Mouse (Mus musculus) limb, embryonic 14.5 days (tissue): Measurements from ENCODE around the gene Car11. TPM values are rescaled to one million over a fixed set of nuclear protein-coding genes. Genes with fewer than 3 reads are reported as not detected.

Source experiments
- ATAC-seq: fragments of 200-750 bp; cut with Nextera tagmentation; 2 replicates; pipeline ENCODE4 v1.8.0; 2017; ENCODE audit warnings: low read depth, moderate number of reproducible peaks, moderate TSS enrichment; ENCODE audit not compliant: low FRiP score
- DNase-seq: peaks from one replicate; pipeline ENCODE4 v3.0.0-alpha.2; 2015; ENCODE audit warnings: low spot score
- H3K27ac ChIP-seq: fragments of 300-500 bp; sonication (generic); replicated peaks from 2 replicates; pipeline ENCODE4 v1.5.1; 2014; ENCODE audit warnings: low read depth, mild to moderate bottlenecking, low read length, moderate library complexity, mixed read lengths
- H3K27me3 ChIP-seq: fragments of 300-500 bp; sonication (generic); 2 replicates; pipeline ENCODE4 v1.6.1; 2014; ENCODE audit warnings: low read length, mixed read lengths; ENCODE audit not compliant: control insufficient read depth, insufficient read depth
- H3K36me3 ChIP-seq: fragments of 300-500 bp; sonication (generic); 2 replicates; pipeline ENCODE4 v1.6.1; 2014; ENCODE audit warnings: mild to moderate bottlenecking, low read length, moderate library complexity, mixed read lengths; ENCODE audit not compliant: control insufficient read depth, insufficient read depth
- H3K4me1 ChIP-seq: fragments of 300-500 bp; sonication (generic); 2 replicates; pipeline ENCODE4 v1.6.1; 2014; ENCODE audit warnings: antibody characterized with exemption, low read length, mixed read lengths; ENCODE audit not compliant: control insufficient read depth, insufficient read depth
- H3K4me2 ChIP-seq: fragments of 300-500 bp; sonication (generic); replicated peaks from 2 replicates; pipeline ENCODE4 v1.6.1; 2014; ENCODE audit warnings: low read depth, mild to moderate bottlenecking, low read length, moderate library complexity; ENCODE audit not compliant: severe bottlenecking
- H3K4me3 ChIP-seq: fragments of 300-500 bp; sonication (generic); replicated peaks from 2 replicates; pipeline ENCODE4 v1.5.1; 2014; ENCODE audit warnings: low read length
- H3K9ac ChIP-seq: fragments of 300-500 bp; sonication (generic); 2 replicates; pipeline ENCODE4 v1.6.1; 2014; ENCODE audit warnings: mild to moderate bottlenecking, low read depth, low read length, moderate library complexity; ENCODE audit not compliant: severe bottlenecking
- H3K9me3 ChIP-seq: fragments of 300-500 bp; sonication (generic); 2 replicates; pipeline ENCODE4 v1.6.1; 2016; ENCODE audit warnings: low read length; ENCODE audit not compliant: control insufficient read depth
- POLR2A ChIP-seq: fragments of 200-500 bp; IDR thresholded peaks from 2 replicates; pipeline ENCODE4 v1.8.0; 2012; ENCODE audit warnings: inconsistent platforms, mild to moderate bottlenecking, moderate library complexity, borderline replicate concordance; ENCODE audit not compliant: insufficient read depth, insufficient read length; ENCODE audit errors: extremely low read depth
- WGBS: fragments of 180-500 bp; shearing (Covaris S2); extraction: QIAGEN DNeasy Blood & Tissue Kit; methylation state at CpG from one replicate; pipeline ENCODE4 v1.1.7; 2014; 5-methylcytosine and 5-hydroxymethylcytosine counted together
- polyA plus RNA-seq, 2 experiments: library from polyadenylated mRNA; depleted of rRNA in 1 of 2; stranded (reverse) in 1 of 2; unstranded in 1 of 2; fragments of >200 nt; fragmentation: Nextera tagmentation in 1 of 2; extraction: Ambion mirVana in 1 of 2; gene quantifications; 2 replicates each; pipeline versions ENCODE4 v1.2.1 to v1.2.3; 2012 to 2014

Car11 gene
- polyA plus RNA-seq, 2 experiments, result 9.5 to 34.1 TPM

- TF ChIP-seq POLR2A, result no peak
- no peak for DNase-seq
- Histone ChIP-seq H3K4me2 (peak overlapping the region; percentile 89), H3K27me3 (no peaks in the 10 kb centered on the region), H3K36me3 (peaks cover 55% of the 10 kb centered on the region), H3K9me3 (no peaks in the 10 kb centered on the region), H3K9ac (peak overlapping the region; percentile 96), H3K27ac (no peak overlapping the region), H3K4me1 (peaks cover 29% of the 10 kb centered on the region), H3K4me3 (peak overlapping the region; percentile 77)
- ATAC-seq, result no peak
- WGBS, result 81% methylated on average over 10 of the region's 10 CpGs
Measured at GRCm38 (mm10) chr7:45719180-45719579, 19.5 kb downstream of the Car11 start.

- 90% methylated on average over 15 of the region's 16 CpGs for WGBS
- Histone ChIP-seq H3K27ac (no peak overlapping the region), H3K4me1 (peaks cover 24% of the 10 kb centered on the region), H3K4me2 (peak overlapping the region; percentile 89; the same call in 1 of the 2 replicates), H3K36me3 (peaks cover 62% of the 10 kb centered on the region), H3K9ac (0 out of 2 replicates have a peak overlapping the region, but pooled peaks have one; percentile 96), H3K27me3 (no peaks in the 10 kb centered on the region), H3K9me3 (no peaks in the 10 kb centered on the region), H3K4me3 (peak overlapping the region; percentile 77; the same call in 1 of the 2 replicates)
- ATAC-seq, result no peak
- no peak for TF ChIP-seq POLR2A
- DNase-seq, result no peak
Measured at GRCm38 (mm10) chr7:45719738-45720412, 20.2 kb downstream of the Car11 start.

DNA sequence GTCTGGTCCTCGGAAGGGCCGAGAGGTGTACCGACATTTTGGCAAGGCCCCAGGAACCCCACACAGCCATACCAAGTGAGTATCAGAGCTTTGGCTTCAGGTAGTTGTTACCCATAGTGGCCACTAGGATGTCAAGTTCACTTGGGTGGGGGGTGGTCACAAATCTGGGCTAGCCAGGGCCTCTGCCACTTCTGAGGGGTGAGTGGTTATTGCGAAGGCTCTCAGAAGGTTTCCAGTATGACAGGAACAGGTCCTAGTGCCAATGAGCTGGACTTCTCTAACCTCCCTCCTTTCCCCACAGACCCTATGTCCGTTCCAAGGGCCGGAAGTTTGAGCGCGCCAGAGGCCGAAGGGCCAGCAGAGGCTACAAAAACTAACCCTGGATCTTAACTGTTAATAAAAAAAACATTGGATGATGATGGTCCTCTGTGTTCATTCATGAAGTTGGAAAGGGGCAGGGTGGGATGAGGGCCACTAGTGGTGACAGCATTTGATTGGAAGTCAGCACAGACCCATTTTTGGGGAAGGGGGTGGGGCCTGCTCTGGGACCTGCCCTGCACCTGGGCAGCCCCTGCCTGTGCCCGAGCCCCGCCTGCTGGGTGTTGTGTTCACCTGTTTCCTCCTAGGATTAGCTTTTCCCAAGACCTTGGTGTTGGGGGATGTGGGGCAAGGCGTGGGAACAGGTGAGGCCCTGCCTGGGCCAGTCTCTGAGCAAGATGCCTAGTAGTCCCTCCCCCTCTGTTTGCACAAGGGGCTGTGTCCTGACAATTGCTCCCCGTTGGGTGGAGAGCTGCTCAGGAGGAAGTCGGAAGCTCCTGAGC, 21.0 kb downstream of the Car11 start, which contains the start of gene Fam83e:
Gene Fam83e, plus strand, starts transcription at position 800 of the 821 bp plus-strand sequence.
- H3K27ac ChIP-seq, result no peak within 1 kb of the TSS
- no peak within 1 kb of the TSS for H3K4me2 ChIP-seq
- peaks cover 67% of the 10 kb centered on the region for H3K36me3 ChIP-seq
- WGBS, result 81% methylated on average over 14 of the region's 14 CpGs
- DNase-seq, result no peak
- TF ChIP-seq POLR2A, result no peak
- H3K9ac ChIP-seq, result no peak within 1 kb of the TSS
- H3K27me3 ChIP-seq, result no peaks in the 10 kb centered on the region
- H3K4me3 ChIP-seq, result no peak within 1 kb of the TSS
- ATAC-seq, result no peak
- H3K9me3 ChIP-seq, result no peaks in the 10 kb centered on the region
- peaks cover 21% of the 10 kb centered on the region for H3K4me1 ChIP-seq

DNA sequence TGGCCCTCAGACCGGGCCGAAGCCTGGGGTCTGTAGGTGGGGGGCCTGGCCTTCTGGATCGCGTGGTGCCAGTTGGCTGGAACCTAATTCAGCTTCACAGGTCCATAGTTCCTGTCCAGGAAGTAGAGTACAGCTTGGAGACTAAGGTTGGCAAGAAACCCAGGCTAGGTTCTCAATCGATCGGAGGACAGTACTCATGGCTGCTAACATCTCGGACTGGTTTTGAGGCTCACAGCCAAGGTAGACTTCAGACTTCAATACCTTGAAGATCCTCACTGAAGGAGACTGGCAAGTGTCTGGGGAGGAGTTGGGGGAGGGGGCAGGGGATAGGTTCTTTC, 21.6 kb downstream of the Car11 start:
- no peak for TF ChIP-seq POLR2A
- WGBS, result 79% methylated on average over 7 of the region's 7 CpGs
- no peak overlapping the region for H3K27ac ChIP-seq

DNA sequence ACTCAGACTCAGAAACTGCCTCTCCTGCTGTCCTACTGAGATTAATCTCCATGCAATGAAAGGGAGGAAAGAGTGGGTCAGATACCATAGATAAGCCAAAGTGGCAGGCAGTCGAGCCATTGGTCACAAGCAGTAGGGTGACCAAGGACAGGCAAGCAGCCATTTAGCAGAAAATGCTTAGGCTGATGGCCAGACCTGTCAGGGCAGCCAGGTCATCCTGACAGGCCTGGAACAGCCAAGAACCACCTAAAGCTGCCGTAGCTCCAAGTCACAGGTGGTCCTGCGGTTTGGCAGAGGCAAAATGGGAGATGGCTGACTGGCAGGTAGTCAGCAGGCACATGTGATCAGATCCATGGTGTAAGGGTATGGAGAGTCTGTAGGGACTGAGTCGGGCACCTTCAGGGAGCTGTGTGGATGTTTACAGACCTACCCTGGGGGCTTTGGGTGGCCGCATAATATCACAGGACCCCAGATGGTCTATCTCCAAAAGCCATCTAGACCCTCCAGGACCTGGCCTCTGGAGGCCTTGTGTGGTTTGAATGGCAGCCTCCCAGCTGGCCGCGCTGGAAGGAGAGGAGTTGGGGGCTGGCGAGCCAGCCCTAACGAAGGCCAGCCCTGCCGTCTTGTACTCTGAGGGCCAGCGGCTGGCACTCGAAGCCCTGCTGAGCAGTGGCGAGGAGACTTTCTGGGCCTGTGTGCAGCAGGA, 22.2 kb downstream of the Car11 start:
- WGBS, result 56% methylated on average over 13 of the region's 13 CpGs
- DNase-seq (no peak), ATAC-seq (no peak)
- Histone ChIP-seq H3K4me2 (no peak overlapping the region), H3K27me3 (no peaks in the 10 kb centered on the region), H3K27ac (no peak overlapping the region), H3K4me1 (peaks cover 9% of the 10 kb centered on the region), H3K9me3 (no peaks in the 10 kb centered on the region), H3K9ac (no peak overlapping the region), H3K4me3 (no peak overlapping the region), H3K36me3 (peaks cover 77% of the 10 kb centered on the region)
- no peak for TF ChIP-seq POLR2A

More for the DNA sequence above, 21.6 kb downstream of the Car11 start:
- H3K4me1 ChIP-seq, result peaks cover 15% of the 10 kb centered on the region
- no peak overlapping the region for H3K9ac ChIP-seq
- H3K36me3 ChIP-seq, result peaks cover 72% of the 10 kb centered on the region
- H3K4me3 ChIP-seq, result no peak overlapping the region
- H3K4me2 ChIP-seq, result no peak overlapping the region
- H3K27me3 ChIP-seq, result no peaks in the 10 kb centered on the region
- H3K9me3 ChIP-seq, result no peaks in the 10 kb centered on the region
- ATAC-seq, result no peak
- no peak for DNase-seq
